Mouse (Mus musculus) spleen, postnatal 4 days (tissue): ENCODE data around the gene Cfap70.

Source experiments
- DNase-seq, 2 experiments: peaks; one replicate each; pipeline ENCODE4 v3.0.0; 2022; ENCODE audit warnings: low spot score in 2 of 2

Cfap70 gene

GRCm38 (mm10) chr14:20451765-20452331, at the start of gene Cfap70:
Gene Cfap70 (minus strand): TSS chr14:20452226.
- DNase-seq = peak; percentile 70 to 82

- no peak for DNase-seq
Observed at GRCm38 (mm10) chr14:20499982-20500381, 48.0 kb upstream of the Cfap70 start.

- DNase-seq = no peak
Observed at GRCm38 (mm10) chr14:20496603-20497002, 44.6 kb upstream of the Cfap70 start, which contains the start of gene Mss51. Gene Mss51 (minus strand): TSS chr14:20496901.

GRCm38 (mm10) chr14:20486031-20486430, 34.0 kb upstream of the Cfap70 start:
- no peak for DNase-seq

GRCm38 (mm10) chr14:20482051-20482751, 30.2 kb upstream of the Cfap70 start:
- DNase-seq = no peak

- peak; percentile 52 to 73 for DNase-seq
Observed at GRCm38 (mm10) chr14:20481211-20481610, 29.2 kb upstream of the Cfap70 start.

- no peak for DNase-seq
Observed at GRCm38 (mm10) chr14:20480195-20480579, 28.2 kb upstream of the Cfap70 start.

GRCm38 (mm10) chr14:20479291-20480194, 27.5 kb upstream of the Cfap70 start, which contains the start of gene Anxa7:
Gene Anxa7 (minus strand): TSS chr14:20480133.
- peak; percentile 74 to 86 for DNase-seq

- peak; percentile 44 to 65 for DNase-seq
Observed at GRCm38 (mm10) chr14:20478801-20479200, 26.8 kb upstream of the Cfap70 start.

GRCm38 (mm10) chr14:20478385-20478784, 26.4 kb upstream of the Cfap70 start:
- DNase-seq = no peak

- DNase-seq = no peak
Observed at GRCm38 (mm10) chr14:20477261-20478025, 25.4 kb upstream of the Cfap70 start.

- no peak for DNase-seq
Observed at GRCm38 (mm10) chr14:20460216-20460615, 8.2 kb upstream of the Cfap70 start.

- DNase-seq = no peak
Observed at GRCm38 (mm10) chr14:20458378-20458777, 6.4 kb upstream of the Cfap70 start.

- no peak for DNase-seq
Observed at GRCm38 (mm10) chr14:20452929-20453328, 903 bp upstream of the Cfap70 start.

GRCm38 (mm10) chr14:20451302-20451701, 724 bp downstream of the Cfap70 start:
- no peak for DNase-seq

- no peak for DNase-seq
Observed at GRCm38 (mm10) chr14:20447209-20447608, 4.8 kb downstream of the Cfap70 start.

- DNase-seq = no peak
Observed at GRCm38 (mm10) chr14:20442252-20442651, 9.8 kb downstream of the Cfap70 start.

- DNase-seq = no peak
Observed at GRCm38 (mm10) chr14:20436976-20437375, 15.1 kb downstream of the Cfap70 start.

GRCm38 (mm10) chr14:20432420-20432819, 19.6 kb downstream of the Cfap70 start:
- no peak for DNase-seq

GRCm38 (mm10) chr14:20431726-20432125, 20.3 kb downstream of the Cfap70 start:
- DNase-seq = no peak

- DNase-seq = no peak
Observed at GRCm38 (mm10) chr14:20429833-20430232, 22.2 kb downstream of the Cfap70 start.

- no peak for DNase-seq
Observed at GRCm38 (mm10) chr14:20428593-20428992, 23.4 kb downstream of the Cfap70 start.
